Mouse (Mus musculus) liver, embryonic 11.5 days (tissue): ENCODE results near the gene Atp8a1. TPM values are rescaled to one million over a fixed set of nuclear protein-coding genes. Genes with fewer than 3 reads are reported as not detected.
A peak's percentile ranks its signal among the peaks of the same experiment; 100 is the strongest.

ENCODE experiments used
- ATAC-seq: fragments of 200-750 bp; cut with Nextera tagmentation; replicated peaks from 2 replicates; pipeline ENCODE4 v1.8.0; 2017; ENCODE audit warnings: moderate number of reproducible peaks, mild to moderate bottlenecking, moderate TSS enrichment, moderate library complexity; ENCODE audit not compliant: low FRiP score
- DNase-seq: peaks from one replicate; pipeline ENCODE4 v3.0.0-alpha.2; 2017; ENCODE audit warnings: low spot score
- H3K27ac ChIP-seq: fragments of 300-500 bp; sonication (generic); 2 replicates; pipeline ENCODE4 v1.5.1; 2014; ENCODE audit warnings: mild to moderate bottlenecking, low read depth, low read length, control low read depth
- H3K27me3 ChIP-seq: fragments of 300-500 bp; sonication (generic); replicated peaks from 2 replicates; pipeline ENCODE4 v1.6.1; 2014; ENCODE audit warnings: low read length, mixed read lengths; ENCODE audit not compliant: control insufficient read depth, insufficient read depth
- H3K36me3 ChIP-seq: fragments of 300-500 bp; sonication (generic); 2 replicates; pipeline ENCODE4 v1.6.1; 2014; ENCODE audit warnings: mild to moderate bottlenecking, low read length, moderate library complexity, mixed read lengths; ENCODE audit not compliant: control insufficient read depth, insufficient read depth
- H3K4me1 ChIP-seq: fragments of 300-500 bp; sonication (generic); replicated peaks from 2 replicates; pipeline ENCODE4 v1.6.1; 2014; ENCODE audit warnings: low read length, mixed read lengths; ENCODE audit not compliant: control insufficient read depth, insufficient read depth
- H3K4me2 ChIP-seq: fragments of 300-500 bp; sonication (generic); 2 replicates; pipeline ENCODE4 v1.6.1; 2014; ENCODE audit warnings: mild to moderate bottlenecking, control low read depth, moderate library complexity
- H3K4me3 ChIP-seq: fragments of 300-500 bp; sonication (generic); 2 replicates; pipeline ENCODE4 v1.5.1; 2014; ENCODE audit warnings: low read depth, low read length, control low read depth
- H3K9ac ChIP-seq: fragments of 300-500 bp; sonication (generic); 2 replicates; pipeline ENCODE4 v1.6.1; 2014; ENCODE audit warnings: low read depth, low read length, control low read depth
- H3K9me3 ChIP-seq: fragments of 300-500 bp; sonication (generic); 2 replicates; pipeline ENCODE4 v1.6.1; 2016; ENCODE audit warnings: low read length, inconsistent platforms, mixed read lengths; ENCODE audit not compliant: control insufficient read depth
- WGBS: fragments of 180-500 bp; shearing (Covaris S2); extraction: QIAGEN DNeasy Blood & Tissue Kit; methylation state at CpG from one replicate; pipeline ENCODE4 v1.1.7; 2014; 5-methylcytosine and 5-hydroxymethylcytosine counted together
- polyA plus RNA-seq: library from polyadenylated mRNA; unstranded; fragments of >200 nt; fragmentation: Nextera tagmentation; extraction: Ambion mirVana; gene quantifications from 2 replicates; pipeline ENCODE4 v1.2.1, GENCODE M21; 2014

The Atp8a1 gene
- polyA plus RNA-seq, 1 experiment from 2014 or later, result 60.5 TPM

DNA sequence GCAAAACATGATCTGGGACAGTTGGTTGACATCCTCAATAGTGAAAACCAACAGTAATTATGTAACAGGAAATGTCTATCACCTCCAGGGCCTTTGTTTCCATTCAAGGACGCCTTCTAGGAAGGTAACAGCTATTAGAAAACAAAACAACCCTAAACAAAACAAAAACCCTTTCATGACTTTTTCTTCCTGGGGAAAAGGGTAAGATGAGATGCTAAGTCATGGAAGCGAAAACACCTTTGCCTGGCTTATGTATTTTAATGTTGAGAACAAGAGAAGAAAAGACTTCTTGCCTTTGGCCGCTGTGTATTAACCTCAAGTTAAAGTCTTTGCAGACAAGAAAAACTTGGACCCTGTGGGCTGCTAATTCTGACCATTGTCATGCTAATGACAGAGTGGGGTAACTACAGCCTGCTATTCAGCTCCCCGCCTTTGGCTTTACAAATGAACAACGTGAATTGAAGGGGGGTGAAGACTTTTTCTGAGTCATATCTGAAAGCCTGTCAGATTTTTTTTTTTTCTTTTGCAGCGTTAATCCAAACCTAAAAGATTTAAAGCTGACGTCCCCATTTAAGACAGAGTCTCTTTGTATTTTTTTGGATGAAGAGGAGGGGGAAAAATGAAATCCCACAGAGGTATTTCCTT lies 214.0 kb downstream of the Atp8a1 start:
- Histone ChIP-seq H3K36me3 (no peaks in the 10 kb centered on the region), H3K4me2 (no peak overlapping the region)

DNA sequence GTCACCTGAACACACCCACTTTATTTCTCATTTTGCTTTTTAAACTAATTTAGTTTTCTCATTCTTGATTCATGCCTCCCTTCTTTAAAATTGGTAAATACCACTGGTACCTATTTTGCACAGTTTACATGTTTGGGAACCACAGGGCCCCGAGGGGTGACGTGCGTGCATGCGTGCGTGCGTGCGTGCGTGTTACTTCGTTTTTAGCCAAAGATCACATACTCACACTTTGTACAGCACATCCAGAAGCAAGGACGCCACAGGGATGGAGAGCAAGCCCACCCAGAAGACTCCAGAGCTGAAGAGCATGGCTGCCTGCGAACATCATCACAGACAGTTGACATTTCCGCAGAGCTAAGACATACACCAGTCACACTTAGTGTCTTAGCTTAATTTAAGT lies 216.0 kb downstream of the Atp8a1 start:
- H3K36me3 ChIP-seq, result no peaks in the 10 kb centered on the region
- H3K27ac ChIP-seq, result no peak overlapping the region
- DNase-seq (no peak), ATAC-seq (no peak)
- H3K9me3 ChIP-seq, result no peaks in the 10 kb centered on the region
- H3K4me3 ChIP-seq, result no peak overlapping the region
- no peak overlapping the region for H3K4me2 ChIP-seq
- no peak overlapping the region for H3K9ac ChIP-seq
- H3K27me3 ChIP-seq, result no peaks in the 10 kb centered on the region
- peaks cover 7% of the 10 kb centered on the region for H3K4me1 ChIP-seq
- 95% methylated on average over 12 of the region's 12 CpGs for WGBS

More for the DNA sequence above, 214.0 kb downstream of the Atp8a1 start:
- peaks cover 7% of the 10 kb centered on the region for H3K4me1 ChIP-seq
- 44% methylated on average over 7 of the region's 7 CpGs for WGBS
- ATAC-seq, result no peak
- no peak overlapping the region for H3K9ac ChIP-seq
- no peak overlapping the region for H3K27ac ChIP-seq
- H3K9me3 ChIP-seq, result no peaks in the 10 kb centered on the region
- no peak overlapping the region for H3K4me3 ChIP-seq
- H3K27me3 ChIP-seq, result no peaks in the 10 kb centered on the region
- DNase-seq, result no peak

DNA sequence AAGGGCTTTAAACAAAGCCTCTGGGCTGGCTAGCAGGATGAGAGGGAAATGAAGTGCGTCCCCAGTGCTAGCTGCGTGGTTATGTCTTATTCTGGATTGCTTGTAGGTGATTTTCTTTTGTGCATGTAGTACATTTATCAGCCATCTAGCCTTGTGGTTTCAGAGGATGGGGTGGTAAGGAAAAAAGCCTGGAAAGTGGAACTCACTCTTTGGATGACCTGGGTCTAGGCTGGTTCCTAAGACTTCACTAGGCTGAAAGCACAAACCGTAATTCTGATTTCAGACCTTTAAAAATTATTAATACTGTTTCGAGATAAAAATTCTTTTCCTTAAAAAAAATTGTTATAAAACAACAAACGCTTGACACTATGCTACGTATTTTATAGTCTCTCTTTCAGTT lies 217.4 kb downstream of the Atp8a1 start:
- no peak for DNase-seq
- H3K27me3 ChIP-seq, result no peaks in the 10 kb centered on the region
- no peak overlapping the region for H3K27ac ChIP-seq
- no peak overlapping the region for H3K4me3 ChIP-seq
- 89% methylated on average over 6 of the region's 6 CpGs for WGBS
- peaks cover 7% of the 10 kb centered on the region for H3K4me1 ChIP-seq
- ATAC-seq, result no peak
- no peak overlapping the region for H3K9ac ChIP-seq
- H3K36me3 ChIP-seq, result no peaks in the 10 kb centered on the region
- H3K9me3 ChIP-seq, result no peaks in the 10 kb centered on the region
- no peak overlapping the region for H3K4me2 ChIP-seq

DNA sequence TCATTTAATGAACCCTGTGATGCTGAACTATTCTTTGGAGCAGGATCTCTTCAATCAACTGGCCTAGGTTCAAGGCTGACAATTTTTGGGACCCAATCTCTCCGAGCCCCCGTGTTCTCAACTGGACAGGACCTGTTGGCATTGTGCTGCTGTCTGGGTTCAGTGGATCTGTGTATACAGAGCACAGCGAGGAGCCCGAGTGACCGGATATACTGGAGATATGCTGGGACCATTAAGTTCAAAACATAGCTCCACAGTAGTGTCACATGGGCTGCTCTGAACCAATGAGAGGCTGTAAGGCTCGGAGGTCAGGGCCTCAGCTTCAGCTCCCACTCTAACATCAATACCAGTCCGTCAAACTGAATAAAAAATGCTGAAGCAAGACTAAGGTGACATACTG lies 217.8 kb downstream of the Atp8a1 start:
- ATAC-seq (0 out of 2 replicates have a peak, but pooled peaks have one; percentile 36), DNase-seq (no peak)
- Histone ChIP-seq H3K4me2 (no peak overlapping the region), H3K27ac (no peak overlapping the region), H3K4me1 (peaks cover 7% of the 10 kb centered on the region), H3K9me3 (no peaks in the 10 kb centered on the region), H3K9ac (no peak overlapping the region), H3K27me3 (no peaks in the 10 kb centered on the region), H3K4me3 (no peak overlapping the region), H3K36me3 (no peaks in the 10 kb centered on the region)
- WGBS, result 79% methylated on average over 7 of the region's 7 CpGs

DNA sequence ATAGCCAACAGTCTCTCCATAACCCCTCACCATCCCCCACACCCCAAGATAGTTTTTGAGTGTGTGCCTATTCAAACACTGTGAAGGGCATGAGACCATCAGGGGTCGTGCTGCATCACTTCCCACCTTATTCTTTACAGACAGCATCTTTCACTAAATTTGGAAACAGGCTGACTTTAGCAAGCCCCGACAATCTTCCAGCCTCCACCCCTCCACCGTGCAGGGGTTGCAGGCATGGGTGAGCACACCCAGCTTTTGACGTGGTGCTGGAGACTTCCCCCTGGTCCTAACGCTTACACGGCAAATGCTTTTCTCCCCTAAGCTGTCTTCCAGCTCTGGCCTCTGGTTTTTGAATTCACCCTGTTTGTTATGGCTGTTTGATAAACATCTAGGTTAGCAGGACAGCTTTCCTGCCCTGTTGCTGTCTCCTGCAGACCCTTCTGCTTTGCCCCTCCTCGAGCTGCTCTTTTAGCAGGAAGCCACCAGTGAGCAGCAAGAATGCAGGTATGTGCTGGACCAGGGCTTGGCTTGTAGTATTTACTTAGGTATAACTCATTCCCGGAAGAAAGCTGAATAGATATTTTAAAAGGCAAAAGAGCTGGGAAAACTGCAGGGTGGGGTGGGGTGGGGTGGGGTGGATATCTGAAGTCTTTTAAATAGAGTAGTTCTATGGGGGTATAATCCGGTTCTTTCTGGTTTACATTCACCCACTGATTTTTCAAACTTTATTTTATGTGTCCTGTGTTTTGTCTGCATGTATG lies 218.9 kb downstream of the Atp8a1 start:
- Histone ChIP-seq H3K27me3 (no peaks in the 10 kb centered on the region), H3K9ac (no peak overlapping the region), H3K27ac (no peak overlapping the region), H3K4me2 (no peak overlapping the region), H3K4me1 (no peaks in the 10 kb centered on the region), H3K9me3 (no peaks in the 10 kb centered on the region), H3K36me3 (peaks cover 2% of the 10 kb centered on the region; the same call in 1 of the 2 replicates), H3K4me3 (no peak overlapping the region)
- ATAC-seq, result no peak
- DNase-seq, result no peak
- WGBS, result 74% methylated on average over 9 of the region's 9 CpGs

DNA sequence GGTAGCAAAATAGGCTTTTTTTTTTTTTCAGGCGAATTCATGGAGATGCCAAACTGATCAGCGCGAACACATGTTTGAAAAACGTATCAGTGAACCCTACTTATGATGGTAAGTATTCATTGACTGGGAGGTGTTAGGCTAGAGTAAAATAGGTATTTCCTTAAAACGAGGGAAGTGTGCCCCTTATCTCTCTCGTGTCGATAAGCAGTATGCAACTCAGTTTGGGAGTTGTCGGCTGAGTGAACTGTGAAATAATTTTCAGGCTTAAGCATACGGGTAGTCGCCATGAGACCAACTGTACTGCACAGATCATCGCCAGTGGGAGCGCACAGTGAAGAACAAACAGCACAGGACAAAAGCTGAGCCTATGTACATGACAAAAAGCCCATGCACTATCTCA lies 226.0 kb downstream of the Atp8a1 start:
- Histone ChIP-seq H3K27me3 (no peaks in the 10 kb centered on the region), H3K4me3 (no peak overlapping the region), H3K4me1 (no peaks in the 10 kb centered on the region), H3K36me3 (peaks cover 7% of the 10 kb centered on the region; the same call in 1 of the 2 replicates), H3K27ac (no peak overlapping the region), H3K9ac (no peak overlapping the region), H3K9me3 (no peaks in the 10 kb centered on the region), H3K4me2 (no peak overlapping the region)
- no peak for ATAC-seq
- 73% methylated on average over 12 of the region's 12 CpGs for whole genome bisulfite sequencing
- no peak for DNase-seq

DNA sequence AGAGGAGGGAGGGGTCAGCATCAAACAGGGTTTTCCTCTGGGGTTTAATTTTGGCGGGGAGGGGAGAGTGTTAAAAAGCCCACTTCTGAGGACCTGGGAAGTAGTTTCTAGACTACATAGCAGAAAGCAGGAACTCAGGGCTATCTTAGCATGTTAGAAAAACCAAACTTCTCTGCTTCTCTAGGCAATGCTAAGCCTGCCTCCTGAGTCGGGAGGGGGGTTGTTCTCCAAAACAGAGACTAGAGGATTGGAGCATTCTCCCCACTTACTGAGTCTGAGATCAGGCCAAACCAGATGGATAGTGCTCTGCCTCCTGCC lies 237.8 kb downstream of the Atp8a1 start:
- peak overlapping the region; percentile 52 for H3K4me3 ChIP-seq
- WGBS, result 5% methylated on average over 2 of the region's 2 CpGs
- peak overlapping the region; percentile 80 for H3K4me2 ChIP-seq
- peaks cover 7% of the 10 kb centered on the region; the same call in 1 of the 2 replicates for H3K4me1 ChIP-seq
- H3K9me3 ChIP-seq, result no peaks in the 10 kb centered on the region
- H3K27ac ChIP-seq, result no peak overlapping the region
- H3K36me3 ChIP-seq, result no peaks in the 10 kb centered on the region
- peak overlapping the region; percentile 30; the same call in 1 of the 2 replicates for H3K9ac ChIP-seq
- ATAC-seq, result no peak
- no peak for DNase-seq
- peaks cover 62% of the 10 kb centered on the region for H3K27me3 ChIP-seq

DNA sequence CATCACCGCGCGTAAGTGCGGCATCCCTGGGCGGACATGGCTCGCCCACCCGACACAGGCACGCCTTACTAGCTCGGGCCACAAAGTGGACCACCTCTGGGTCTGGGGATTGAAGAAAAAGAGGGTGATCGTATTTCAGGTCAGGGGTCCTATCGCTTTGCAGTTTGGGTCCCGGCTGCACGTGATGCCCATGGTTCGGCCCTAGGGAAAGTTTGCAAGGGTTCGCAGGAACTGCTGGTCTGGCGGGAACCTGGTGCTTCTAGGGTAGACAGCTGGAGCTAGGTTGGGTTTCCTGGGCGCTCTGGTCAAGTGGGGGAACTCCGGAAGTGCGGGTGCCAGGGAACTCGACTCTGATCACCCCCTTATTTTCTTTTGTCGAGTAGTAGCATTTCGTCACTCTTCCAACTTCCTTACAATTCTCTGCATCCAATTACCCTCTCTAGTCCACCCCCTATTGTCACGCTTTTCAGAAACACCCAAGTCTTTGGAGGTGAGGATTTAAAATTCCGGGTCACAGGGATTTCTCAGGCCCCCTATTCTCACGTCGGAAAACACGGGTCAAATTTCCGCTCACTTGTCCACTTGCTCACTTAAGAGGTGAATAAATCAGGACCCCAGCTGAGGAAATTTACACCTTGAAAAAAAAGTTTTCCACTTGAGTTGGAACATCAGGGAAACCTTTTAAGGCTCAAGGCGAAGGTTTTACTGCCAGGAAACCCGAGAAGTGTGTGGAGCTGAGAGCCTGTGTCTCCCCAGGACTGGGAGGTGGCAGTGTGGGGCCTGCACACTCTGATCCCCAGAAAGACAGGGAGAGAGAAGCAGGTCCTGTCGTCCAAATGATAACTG lies 238.3 kb downstream of the Atp8a1 start:
- no peaks in the 10 kb centered on the region for H3K9me3 ChIP-seq
- peaks cover 62% of the 10 kb centered on the region for H3K27me3 ChIP-seq
- peaks cover 7% of the 10 kb centered on the region; the same call in 1 of the 2 replicates for H3K4me1 ChIP-seq
- peak overlapping the region; percentile 52 for H3K4me3 ChIP-seq
- WGBS, result 4% methylated on average over 31 of the region's 31 CpGs
- peak; percentile 48 for DNase-seq
- ATAC-seq, result no peak
- no peaks in the 10 kb centered on the region for H3K36me3 ChIP-seq
- H3K9ac ChIP-seq, result peak overlapping the region; percentile 41
- peak overlapping the region; percentile 54; the same call in 1 of the 2 replicates for H3K27ac ChIP-seq
- H3K4me2 ChIP-seq, result peak overlapping the region; percentile 80
